Mouse (Mus musculus): ENCODE measurements at regions not wholly inside any gene's neighbourhood (a gene's known extent, or its start where the extent isn't known, plus 50 kb on each side); places are given as distances from the start of the nearest gene placed in this dataset.

GRCm38 (mm10) chr7:83037714-83038113, 170.6 kb downstream of the Mex3b start:
- H3K4me1 ChIP-seq (replicated peaks; ENCODE audit: control insufficient read depth, insufficient read depth, low read length), result peaks cover 3% of the 10 kb centered on the region; the same call in 1 of the 2 replicates
- no peak overlapping the region for H3K4me2 ChIP-seq (ENCODE audit: low read length)
- no peak for ATAC-seq
- 29% methylated on average over 2 of the region's 2 CpGs for WGBS
- H3K36me3 ChIP-seq (ENCODE audit: control insufficient read depth, insufficient read depth), result no peaks in the 10 kb centered on the region
- H3K9ac ChIP-seq (replicated peaks; ENCODE audit: low read depth, low read length), result no peak overlapping the region
- H3K9me3 ChIP-seq (ENCODE audit: control insufficient read depth, low read length), result no peaks in the 10 kb centered on the region
- H3K27ac ChIP-seq (ENCODE audit: low read length), result no peak overlapping the region
- H3K27me3 ChIP-seq (replicated peaks; ENCODE audit: control insufficient read depth, insufficient read depth, low read length), result no peaks in the 10 kb centered on the region
- H3K4me3 ChIP-seq (replicated peaks; ENCODE audit: low read length), result no peak overlapping the region

DNA sequence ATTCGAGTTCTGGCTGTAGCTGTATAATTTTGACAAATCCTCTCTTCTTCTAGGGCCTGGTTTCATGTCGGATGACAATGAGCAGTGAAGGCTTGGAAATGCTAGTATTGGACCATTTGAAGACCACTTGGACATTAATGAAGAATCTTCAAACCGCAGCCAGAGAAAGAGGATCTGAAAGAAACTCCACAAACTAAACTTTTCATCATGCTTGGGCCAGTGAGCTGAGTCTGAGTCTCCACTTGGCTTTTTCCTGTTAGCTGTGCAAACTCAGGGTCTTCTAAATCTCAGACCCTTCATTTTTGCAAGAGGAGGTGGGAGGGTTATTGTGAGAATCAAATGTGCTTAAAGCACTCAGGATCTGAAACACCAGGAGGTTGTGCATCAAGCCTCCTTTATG, 176.6 kb downstream of the Mex3b start:
- Histone ChIP-seq H3K36me3 (ENCODE audit: control insufficient read depth, insufficient read depth) (no peaks in the 10 kb centered on the region), H3K4me1 (replicated peaks; ENCODE audit: control insufficient read depth, insufficient read depth, low read length) (no peaks in the 10 kb centered on the region), H3K4me3 (replicated peaks; ENCODE audit: low read length) (no peak overlapping the region), H3K4me2 (ENCODE audit: low read length) (no peak overlapping the region), H3K27ac (ENCODE audit: low read length) (no peak overlapping the region), H3K9me3 (ENCODE audit: control insufficient read depth, low read length) (no peaks in the 10 kb centered on the region), H3K27me3 (replicated peaks; ENCODE audit: control insufficient read depth, insufficient read depth, low read length) (no peaks in the 10 kb centered on the region), H3K9ac (replicated peaks; ENCODE audit: low read depth, low read length) (no peak overlapping the region)
- ATAC-seq, result no peak
- WGBS, result 94% methylated on average over 3 of the region's 3 CpGs

DNA sequence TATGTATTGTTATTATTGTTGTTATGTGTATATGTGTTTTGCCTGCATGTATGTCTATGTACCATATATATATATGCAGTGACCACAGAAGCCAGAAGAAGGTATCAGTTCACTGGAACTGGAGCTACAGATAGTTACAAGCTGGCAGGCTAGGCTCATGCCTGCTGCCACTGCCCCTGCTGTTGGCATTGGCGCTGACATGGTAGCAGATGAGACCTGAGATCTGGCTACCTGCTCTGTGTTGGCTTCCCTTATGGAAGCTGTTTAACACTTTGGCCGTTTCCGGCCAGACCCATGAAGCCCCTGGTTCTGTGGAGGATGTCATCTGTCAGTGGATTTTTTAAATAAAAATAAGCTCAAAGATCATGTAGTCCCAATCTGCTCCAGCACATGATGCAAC, 178.1 kb downstream of the Mex3b start:
- Histone ChIP-seq H3K4me2 (ENCODE audit: low read length) (no peak overlapping the region), H3K27ac (ENCODE audit: low read length) (no peak overlapping the region), H3K36me3 (ENCODE audit: control insufficient read depth, insufficient read depth) (no peaks in the 10 kb centered on the region), H3K9me3 (ENCODE audit: control insufficient read depth, low read length) (no peaks in the 10 kb centered on the region), H3K27me3 (replicated peaks; ENCODE audit: control insufficient read depth, insufficient read depth, low read length) (no peaks in the 10 kb centered on the region), H3K4me1 (replicated peaks; ENCODE audit: control insufficient read depth, insufficient read depth, low read length) (no peaks in the 10 kb centered on the region), H3K4me3 (replicated peaks; ENCODE audit: low read length) (no peak overlapping the region), H3K9ac (replicated peaks; ENCODE audit: low read depth, low read length) (no peak overlapping the region)
- no peak for ATAC-seq
- 89% methylated on average over 3 of the region's 3 CpGs for WGBS

GRCm38 (mm10) chr7:83050011-83050410, 182.9 kb downstream of the Mex3b start:
- Histone ChIP-seq H3K27me3 (replicated peaks; ENCODE audit: control insufficient read depth, insufficient read depth, low read length) (no peaks in the 10 kb centered on the region), H3K36me3 (ENCODE audit: control insufficient read depth, insufficient read depth) (no peaks in the 10 kb centered on the region), H3K27ac (ENCODE audit: low read length) (no peak overlapping the region), H3K4me1 (replicated peaks; ENCODE audit: control insufficient read depth, insufficient read depth, low read length) (no peaks in the 10 kb centered on the region), H3K4me2 (ENCODE audit: low read length) (no peak overlapping the region), H3K9me3 (ENCODE audit: control insufficient read depth, low read length) (no peaks in the 10 kb centered on the region), H3K4me3 (replicated peaks; ENCODE audit: low read length) (no peak overlapping the region), H3K9ac (replicated peaks; ENCODE audit: low read depth, low read length) (no peak overlapping the region)
- 26% methylated on average over 3 of the region's 3 CpGs for WGBS
- ATAC-seq, result 0 out of 2 replicates have a peak, but pooled peaks have one; percentile 10

GRCm38 (mm10) chr7:83050833-83051497, 183.8 kb downstream of the Mex3b start:
- no peak overlapping the region for H3K4me2 ChIP-seq (ENCODE audit: low read length)
- no peak; the same call in 1 of the 2 replicates for ATAC-seq
- 88% methylated on average over 6 of the region's 6 CpGs for WGBS

DNA sequence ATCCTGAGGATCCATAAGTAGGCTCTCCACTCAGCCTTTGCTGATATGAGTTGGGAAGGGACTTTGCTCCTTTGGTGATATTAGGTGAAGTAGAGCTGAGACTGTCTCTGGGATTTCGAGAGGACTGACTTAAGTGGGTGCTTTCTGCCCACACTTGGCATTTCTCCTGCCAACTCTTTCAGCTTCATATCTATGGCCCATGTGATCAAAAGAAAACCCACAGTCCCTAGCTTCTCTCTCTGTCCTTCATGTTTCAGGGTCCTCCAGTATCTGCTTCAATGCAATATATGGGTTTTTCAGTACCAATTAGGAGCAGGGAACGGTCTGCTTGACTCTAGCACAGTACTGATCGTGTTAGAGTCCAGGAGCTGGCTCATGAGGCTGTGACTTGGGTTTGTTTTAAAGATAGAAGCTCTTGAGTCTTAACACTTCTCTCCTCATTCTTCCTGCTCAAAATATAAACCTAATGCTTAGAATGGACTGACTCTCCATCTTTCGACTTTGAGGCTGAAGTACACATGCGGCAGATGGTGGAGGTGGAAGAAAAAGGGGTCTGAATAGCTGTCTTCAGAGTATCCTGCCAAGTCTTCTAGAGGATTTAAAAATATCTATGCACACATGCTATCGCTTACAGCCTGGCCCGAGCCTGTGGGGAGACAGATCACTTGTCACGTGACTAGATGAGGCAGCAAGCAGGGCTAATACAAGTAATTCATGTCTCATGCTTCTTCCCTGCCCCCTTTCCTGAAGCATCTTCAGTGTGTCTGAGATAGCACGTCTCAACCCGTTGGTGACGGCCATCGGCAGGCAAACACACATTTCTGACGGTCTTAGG, 189.2 kb downstream of the Mex3b start:
- Histone ChIP-seq H3K9me3 (ENCODE audit: control insufficient read depth, low read length) (no peaks in the 10 kb centered on the region), H3K27me3 (replicated peaks; ENCODE audit: control insufficient read depth, insufficient read depth, low read length) (no peaks in the 10 kb centered on the region), H3K9ac (replicated peaks; ENCODE audit: low read depth, low read length) (no peak overlapping the region), H3K4me2 (ENCODE audit: low read length) (no peak overlapping the region), H3K27ac (ENCODE audit: low read length) (no peak overlapping the region), H3K4me1 (replicated peaks; ENCODE audit: control insufficient read depth, insufficient read depth, low read length) (no peaks in the 10 kb centered on the region), H3K36me3 (ENCODE audit: control insufficient read depth, insufficient read depth) (no peaks in the 10 kb centered on the region), H3K4me3 (replicated peaks; ENCODE audit: low read length) (no peak overlapping the region)
- peak; percentile 58 for ATAC-seq
- 78% methylated on average over 13 of the region's 13 CpGs for WGBS

More at GRCm38 (mm10) chr7:83050833-83051497, 183.8 kb downstream of the Mex3b start:
- H3K9me3 ChIP-seq (ENCODE audit: control insufficient read depth, low read length), result no peaks in the 10 kb centered on the region
- no peaks in the 10 kb centered on the region for H3K36me3 ChIP-seq (ENCODE audit: control insufficient read depth, insufficient read depth)
- H3K4me3 ChIP-seq (replicated peaks; ENCODE audit: low read length), result no peak overlapping the region
- H3K9ac ChIP-seq (replicated peaks; ENCODE audit: low read depth, low read length), result no peak overlapping the region
- H3K4me1 ChIP-seq (replicated peaks; ENCODE audit: control insufficient read depth, insufficient read depth, low read length), result no peaks in the 10 kb centered on the region
- H3K27ac ChIP-seq (ENCODE audit: low read length), result no peak overlapping the region
- no peaks in the 10 kb centered on the region for H3K27me3 ChIP-seq (replicated peaks; ENCODE audit: control insufficient read depth, insufficient read depth, low read length)

GRCm38 (mm10) chr7:83060318-83060717, 193.2 kb downstream of the Mex3b start:
- Histone ChIP-seq H3K4me3 (replicated peaks; ENCODE audit: low read length) (no peak overlapping the region), H3K4me2 (ENCODE audit: low read length) (no peak overlapping the region), H3K27me3 (replicated peaks; ENCODE audit: control insufficient read depth, insufficient read depth, low read length) (no peaks in the 10 kb centered on the region), H3K36me3 (ENCODE audit: control insufficient read depth, insufficient read depth) (no peaks in the 10 kb centered on the region), H3K27ac (ENCODE audit: low read length) (no peak overlapping the region), H3K4me1 (replicated peaks; ENCODE audit: control insufficient read depth, insufficient read depth, low read length) (no peaks in the 10 kb centered on the region), H3K9ac (replicated peaks; ENCODE audit: low read depth, low read length) (no peak overlapping the region), H3K9me3 (ENCODE audit: control insufficient read depth, low read length) (no peaks in the 10 kb centered on the region)
- 82% methylated on average over 3 of the region's 3 CpGs for WGBS
- ATAC-seq, result no peak

DNA sequence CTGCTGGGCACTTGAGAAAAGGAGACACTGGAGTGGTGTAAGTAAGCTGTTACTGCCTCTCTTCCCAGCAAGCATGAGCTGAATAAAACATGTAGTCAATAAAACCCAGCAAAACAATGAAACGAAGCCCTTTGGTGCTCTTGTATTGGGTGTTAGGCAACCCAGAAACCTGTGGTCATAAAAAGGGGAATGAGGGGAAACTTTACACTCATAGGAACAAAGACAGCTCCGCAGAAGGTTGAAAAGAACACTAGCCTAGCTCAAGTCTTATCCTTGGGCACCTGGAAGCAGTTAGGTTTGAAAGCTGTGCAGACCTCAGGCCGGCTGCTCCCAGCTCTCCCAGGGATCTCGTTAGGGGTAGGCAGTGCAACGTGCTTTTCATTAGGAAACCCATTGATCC, 193.6 kb downstream of the Mex3b start:
- no peak for ATAC-seq
- Histone ChIP-seq H3K9me3 (ENCODE audit: control insufficient read depth, low read length) (no peaks in the 10 kb centered on the region), H3K4me2 (ENCODE audit: low read length) (no peak overlapping the region), H3K4me1 (replicated peaks; ENCODE audit: control insufficient read depth, insufficient read depth, low read length) (no peaks in the 10 kb centered on the region), H3K36me3 (ENCODE audit: control insufficient read depth, insufficient read depth) (no peaks in the 10 kb centered on the region), H3K9ac (replicated peaks; ENCODE audit: low read depth, low read length) (no peak overlapping the region), H3K4me3 (replicated peaks; ENCODE audit: low read length) (no peak overlapping the region), H3K27ac (ENCODE audit: low read length) (no peak overlapping the region), H3K27me3 (replicated peaks; ENCODE audit: control insufficient read depth, insufficient read depth, low read length) (no peaks in the 10 kb centered on the region)
- 27% methylated on average over 5 of the region's 5 CpGs for WGBS

- H3K4me2 ChIP-seq (ENCODE audit: low read length), result no peak overlapping the region
- no peak for ATAC-seq
- H3K27ac ChIP-seq (ENCODE audit: low read length), result no peak overlapping the region
- H3K4me1 ChIP-seq (replicated peaks; ENCODE audit: control insufficient read depth, insufficient read depth, low read length), result no peaks in the 10 kb centered on the region
- H3K9me3 ChIP-seq (ENCODE audit: control insufficient read depth, low read length), result no peaks in the 10 kb centered on the region
- H3K9ac ChIP-seq (replicated peaks; ENCODE audit: low read depth, low read length), result no peak overlapping the region
- no peaks in the 10 kb centered on the region for H3K36me3 ChIP-seq (ENCODE audit: control insufficient read depth, insufficient read depth)
- no peak overlapping the region for H3K4me3 ChIP-seq (replicated peaks; ENCODE audit: low read length)
- 53% methylated on average over 7 of the region's 7 CpGs for WGBS
- no peaks in the 10 kb centered on the region for H3K27me3 ChIP-seq (replicated peaks; ENCODE audit: control insufficient read depth, insufficient read depth, low read length)
Measured at GRCm38 (mm10) chr7:83061197-83061893, 194.2 kb downstream of the Mex3b start.

Measured in forebrain, embryonic 16.5 days (tissue).